Mouse (Mus musculus): ENCODE measurements around the gene Stab2.

Gene Stab2

DNA sequence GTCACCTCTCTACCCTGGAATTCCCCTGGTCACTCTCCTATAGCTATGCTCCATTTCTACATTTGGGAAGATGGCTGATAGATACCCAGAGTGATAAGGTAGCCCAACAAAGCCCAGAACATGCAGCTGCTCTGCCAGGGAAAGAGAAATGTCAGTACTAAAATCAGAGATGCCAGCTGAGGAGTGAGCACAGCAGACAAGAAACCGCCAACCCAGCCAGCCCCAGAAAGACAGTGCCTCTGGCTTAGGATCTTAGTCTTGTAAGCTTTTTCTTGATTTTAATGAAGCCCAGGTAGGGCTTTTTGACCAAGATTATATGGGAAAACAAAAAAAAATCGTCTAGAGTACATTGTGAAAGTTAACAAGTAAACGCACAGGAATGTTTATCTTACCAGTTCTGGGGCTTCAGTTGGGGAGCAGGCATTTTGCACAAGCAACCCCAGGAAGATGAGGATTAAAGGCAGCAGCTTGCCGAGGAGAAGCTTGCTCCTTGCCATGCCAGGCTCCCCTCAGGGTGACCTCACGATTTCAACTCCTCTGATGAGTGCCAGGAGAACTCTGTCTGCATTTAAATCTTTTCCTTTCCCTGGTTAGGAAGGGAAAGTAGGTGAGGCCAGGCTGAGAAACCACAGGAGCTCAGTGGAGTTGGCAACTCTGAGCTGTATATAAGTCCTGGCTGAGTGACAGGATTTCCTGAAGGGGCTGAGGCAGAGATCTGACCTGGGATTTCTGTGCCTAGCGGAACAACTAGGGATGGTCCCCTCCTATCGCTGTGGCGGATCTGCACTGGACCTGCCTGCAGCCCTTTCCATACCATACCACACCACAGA lies at the start of gene Stab2:
Gene Stab2 (minus strand): TSS at position 641 of the 830 bp plus-strand sequence.
- DNase-seq (ENCODE audit: low read depth, low spot score) = no peak

GRCm38 (mm10) chr10:87051714-87052113 lies 43.9 kb upstream of the Stab2 start:
- no peak for DNase-seq (ENCODE audit: low read depth, low spot score)

- no peak for DNase-seq (ENCODE audit: low read depth, low spot score)
These were observed 41.4 kb upstream of the Stab2 start for GRCm38 (mm10) chr10:87049179-87049578.

- DNase-seq (ENCODE audit: low read depth, low spot score) = no peak
These were observed 39.2 kb upstream of the Stab2 start for GRCm38 (mm10) chr10:87046931-87047468.

DNA sequence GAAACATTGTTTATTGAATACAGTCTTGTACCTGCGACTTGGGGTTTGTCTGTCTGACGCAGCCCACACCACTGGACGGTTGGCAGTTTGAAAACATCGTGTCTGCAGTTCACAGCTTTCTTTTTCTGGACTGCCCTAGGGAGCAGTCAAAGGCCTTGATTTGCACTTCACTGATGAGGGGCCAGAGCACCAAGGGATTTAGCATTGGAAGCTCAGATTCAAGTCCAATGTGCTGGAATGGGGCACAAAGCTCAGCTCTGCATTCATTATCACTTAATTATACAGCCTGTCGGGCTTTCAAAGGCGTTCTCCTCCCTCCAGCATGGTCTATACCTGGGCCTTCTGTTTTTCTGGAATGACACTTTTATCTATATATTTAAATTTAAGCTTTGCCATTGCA lies 38.6 kb upstream of the Stab2 start:
- DNase-seq (ENCODE audit: low read depth, low spot score) = no peak

DNA sequence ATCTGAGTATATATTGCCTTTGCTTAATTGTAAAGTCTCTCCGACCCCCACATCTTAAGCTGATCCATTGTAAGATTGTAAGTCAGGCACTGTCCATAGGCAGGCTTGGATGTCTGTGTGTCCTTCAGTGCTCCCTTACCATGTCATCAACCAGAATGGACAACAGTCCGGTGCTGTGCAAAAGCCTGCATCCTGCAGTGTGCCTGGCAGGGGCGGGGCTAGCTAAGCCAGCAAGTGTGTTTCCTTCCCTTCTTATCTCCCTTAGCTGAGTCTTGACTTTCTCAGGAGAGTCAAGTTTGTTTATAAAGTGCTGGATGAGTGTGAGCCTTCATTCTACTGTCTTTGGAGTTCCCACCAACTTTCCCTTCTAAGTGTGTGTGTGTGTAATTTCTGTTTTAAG lies 37.4 kb upstream of the Stab2 start:
- no peak for DNase-seq (ENCODE audit: low read depth, low spot score)

DNA sequence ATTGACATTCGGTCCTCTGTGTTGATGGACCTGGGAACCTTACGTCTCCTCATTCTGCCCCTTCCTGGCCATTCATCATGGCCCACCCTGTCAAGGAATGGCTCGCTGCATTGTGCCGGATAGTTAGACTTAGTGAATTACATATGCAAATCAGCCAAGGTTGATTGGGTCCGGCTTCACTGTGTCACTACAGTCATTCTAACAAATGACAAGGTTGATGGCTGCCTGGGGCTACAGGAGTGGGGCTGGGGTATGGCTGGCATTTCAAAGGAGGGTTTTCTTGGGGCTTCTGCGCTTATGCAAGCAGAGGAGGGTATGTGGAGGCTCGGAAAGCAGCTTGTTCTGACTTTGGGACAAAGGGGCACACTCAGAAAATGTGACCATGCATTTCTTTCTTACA lies 33.4 kb upstream of the Stab2 start:
- no peak for DNase-seq (ENCODE audit: low read depth, low spot score)

GRCm38 (mm10) chr10:87039800-87040199 lies 32.0 kb upstream of the Stab2 start:
- DNase-seq (ENCODE audit: low read depth, low spot score) = no peak

- no peak for DNase-seq (ENCODE audit: low read depth, low spot score)
These were observed 31.5 kb upstream of the Stab2 start for GRCm38 (mm10) chr10:87039340-87039739.

DNA sequence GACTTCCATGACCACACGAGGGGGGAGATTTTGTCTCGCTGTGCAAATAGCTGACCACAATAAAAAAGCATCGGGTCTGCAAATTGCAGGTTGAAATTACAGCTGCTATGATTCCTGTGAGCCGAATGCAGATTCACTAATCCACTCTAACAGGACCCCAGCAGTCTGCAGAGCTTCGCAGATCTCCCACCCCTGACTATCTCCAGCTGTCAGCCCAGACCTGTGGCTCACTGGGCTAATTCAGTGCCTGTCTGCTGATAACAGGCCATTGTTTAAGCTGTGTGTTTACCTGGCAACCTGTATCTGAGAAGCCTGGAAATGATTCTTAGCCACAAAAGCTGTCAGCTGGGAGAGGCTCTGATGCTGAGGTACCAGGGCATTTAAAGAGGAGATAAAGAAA lies 29.2 kb upstream of the Stab2 start:
- no peak for DNase-seq (ENCODE audit: low read depth, low spot score)

DNA sequence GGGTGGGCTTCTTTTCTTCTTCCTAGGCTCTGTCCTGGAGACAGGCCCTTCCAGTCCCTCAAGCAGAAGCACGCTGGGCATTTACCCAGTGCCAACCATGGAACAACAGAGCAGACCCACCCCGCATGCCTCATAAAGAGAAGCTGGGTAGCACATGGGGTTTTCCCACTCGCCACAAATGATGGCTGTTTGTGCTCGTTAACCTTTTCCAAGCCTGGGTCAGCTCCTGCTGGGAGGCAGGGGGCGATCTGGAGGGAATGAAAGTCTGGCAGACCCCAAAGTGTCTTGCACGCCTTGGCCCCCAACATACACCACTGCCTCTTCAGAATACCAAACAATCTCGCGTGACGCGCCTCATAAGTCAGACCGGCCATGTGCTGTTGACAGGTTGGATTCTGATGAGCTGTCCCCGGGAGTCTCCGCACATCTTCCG lies 28.5 kb upstream of the Stab2 start:
- no peak for DNase-seq (ENCODE audit: low read depth, low spot score)

DNA sequence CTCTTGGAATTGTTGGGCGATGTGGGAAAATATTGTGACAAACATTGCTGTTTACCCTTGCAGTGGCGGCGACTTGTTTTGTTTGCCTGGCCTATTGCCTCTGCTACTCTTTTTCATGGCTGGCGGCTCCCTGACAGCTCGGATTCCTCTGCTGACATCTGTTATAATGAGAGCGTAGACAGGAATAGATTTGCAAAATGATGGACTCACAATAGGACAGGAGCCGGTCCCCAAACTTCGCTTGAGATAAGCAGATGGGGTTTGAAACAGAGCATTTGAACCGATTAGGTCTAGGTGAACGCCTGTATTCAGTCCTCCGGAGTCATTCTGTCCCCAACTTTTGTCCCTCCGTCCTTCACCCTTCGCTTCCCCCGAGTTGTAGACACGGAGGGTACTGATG lies 28.0 kb upstream of the Stab2 start:
- no peak for DNase-seq (ENCODE audit: low read depth, low spot score)

DNA sequence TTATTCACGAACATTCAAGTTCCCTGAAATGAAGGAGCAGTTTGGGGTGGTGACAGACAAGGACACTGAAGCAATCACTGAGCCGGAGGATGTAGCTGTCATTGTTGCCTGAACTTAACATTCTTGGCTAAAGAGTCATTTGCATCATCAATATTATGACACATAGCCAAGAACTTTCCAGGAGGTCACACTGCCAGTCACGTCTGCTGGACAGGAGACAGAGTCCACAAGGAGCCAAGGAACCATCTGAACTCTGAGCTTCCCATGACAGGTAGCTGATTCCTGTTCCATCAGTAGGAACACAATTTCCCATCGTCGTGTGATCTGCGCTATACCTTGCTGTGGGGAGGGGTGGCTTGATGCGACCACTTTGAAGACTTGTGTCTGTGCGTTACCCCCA lies 24.9 kb upstream of the Stab2 start:
- DNase-seq (ENCODE audit: low read depth, low spot score) = no peak

DNA sequence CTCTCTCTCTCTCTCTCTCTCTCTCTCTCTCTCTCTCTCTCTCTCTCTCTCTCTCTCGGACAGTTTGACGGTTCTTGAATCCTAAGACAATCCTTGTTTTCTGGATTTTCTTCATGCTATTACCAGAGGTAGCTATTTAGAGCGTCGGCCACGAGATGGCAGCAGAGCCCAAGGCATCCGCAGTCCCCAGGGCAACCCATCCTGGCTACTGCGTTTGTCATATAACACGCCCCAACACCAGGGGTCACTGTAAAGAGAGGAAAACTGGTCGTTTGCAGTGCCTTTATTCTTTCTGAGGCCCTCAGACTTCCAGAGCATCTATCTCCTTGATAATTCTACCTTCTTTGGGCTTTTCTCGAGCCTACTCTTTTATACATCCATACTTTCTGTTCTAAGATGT lies 17.1 kb upstream of the Stab2 start:
- DNase-seq (ENCODE audit: low read depth, low spot score) = peak; percentile 72

- peak; percentile 13 for DNase-seq (ENCODE audit: low read depth, low spot score)
These were observed 12.9 kb upstream of the Stab2 start for GRCm38 (mm10) chr10:87020711-87021110.

DNA sequence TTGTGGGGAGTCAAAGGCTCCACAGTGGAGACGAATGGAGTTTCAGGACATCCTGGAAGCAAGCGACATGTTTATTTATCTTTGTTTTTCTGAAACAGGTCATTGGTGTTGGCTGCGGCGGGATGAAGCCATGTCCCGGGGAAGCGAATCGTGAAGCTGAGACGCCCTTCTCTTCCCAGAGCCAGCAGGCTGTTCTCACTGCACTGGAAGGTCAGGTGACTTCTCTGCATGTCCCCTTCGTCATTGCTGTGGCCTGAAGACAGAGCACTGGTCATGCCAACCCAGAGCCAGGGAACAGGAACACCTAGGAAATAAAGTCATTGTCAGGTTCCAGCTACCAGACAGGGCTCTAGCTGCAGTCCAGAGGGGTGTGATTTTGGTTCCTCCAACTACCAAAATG lies 11.1 kb upstream of the Stab2 start:
- no peak for DNase-seq (ENCODE audit: low read depth, low spot score)

DNA sequence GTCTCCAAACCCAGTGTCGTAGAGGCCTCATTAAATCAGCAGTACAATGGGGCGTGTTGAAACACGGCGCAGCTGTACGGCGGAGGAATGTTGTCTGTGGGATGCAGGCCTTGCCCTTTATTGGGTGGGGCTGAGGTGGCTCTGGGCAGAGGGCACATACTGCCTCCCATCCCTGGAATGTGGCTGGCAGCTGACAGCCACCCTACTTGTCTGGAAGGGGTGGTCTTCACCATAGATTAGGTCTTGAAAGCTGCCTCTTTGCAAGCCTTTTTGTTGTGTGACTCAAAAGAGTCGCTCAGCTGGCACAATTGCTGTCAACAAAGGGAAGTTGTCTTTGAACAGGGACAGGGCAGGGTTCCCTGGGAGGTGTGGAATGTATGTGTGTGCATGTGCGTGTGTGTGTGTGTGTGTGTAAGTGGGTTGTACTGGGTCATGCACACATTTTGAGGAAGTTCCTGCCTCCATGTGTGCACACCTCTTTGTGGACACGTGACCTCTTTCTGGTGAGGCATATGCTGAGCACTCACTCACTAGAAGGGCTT lies 8.4 kb upstream of the Stab2 start:
- DNase-seq (ENCODE audit: low read depth, low spot score) = no peak

- no peak for DNase-seq (ENCODE audit: low read depth, low spot score)
These were observed 7.6 kb upstream of the Stab2 start for GRCm38 (mm10) chr10:87015403-87015802.

DNA sequence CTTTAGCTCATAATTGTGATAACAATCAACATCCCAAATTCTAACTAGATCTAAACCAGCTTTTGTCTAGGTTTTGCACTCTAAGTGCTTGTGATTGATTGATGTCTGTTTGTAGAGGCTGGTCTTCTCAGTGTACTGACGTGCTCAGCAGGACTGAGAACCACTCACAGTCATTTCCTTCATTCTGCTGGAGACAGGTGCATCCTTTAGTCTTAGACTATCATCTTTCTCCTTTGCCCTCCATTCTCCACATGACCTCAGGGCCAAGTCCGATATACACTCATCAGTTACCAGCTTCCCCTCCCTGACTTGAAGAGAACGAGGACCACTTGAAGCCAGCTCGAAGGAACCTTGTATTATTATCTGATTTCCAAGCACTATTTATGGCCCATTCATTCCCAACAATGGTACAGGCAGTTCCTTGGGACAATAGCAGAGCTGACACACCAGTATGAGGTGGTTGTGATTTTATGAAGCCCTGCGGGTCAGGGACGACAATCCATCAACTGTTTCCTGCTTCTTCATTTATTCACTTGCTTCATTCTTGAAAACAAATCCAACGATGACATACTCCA lies 6.7 kb upstream of the Stab2 start:
- DNase-seq (ENCODE audit: low read depth, low spot score) = no peak

GRCm38 (mm10) chr10:87012087-87012486 lies 4.3 kb upstream of the Stab2 start:
- no peak for DNase-seq (ENCODE audit: low read depth, low spot score)

- no peak for DNase-seq (ENCODE audit: low read depth, low spot score)
These were observed 332 bp upstream of the Stab2 start for GRCm38 (mm10) chr10:87008215-87008499.

- no peak for DNase-seq (ENCODE audit: low read depth, low spot score)
These were observed 15.4 kb downstream of the Stab2 start for GRCm38 (mm10) chr10:86992238-86992976.
